Mouse (Mus musculus): ENCODE results near the gene Gm5089.

GRCm38 (mm10) chr14:122479461-122480109 is 28.7 kb upstream of the Gm5089 start:
- TF ChIP-seq CTCF (IDR thresholded peaks at IDR 0.05; ENCODE audit: low read depth) (no peak), EP300 (IDR thresholded peaks at IDR 0.05; ENCODE audit: low read depth) (no peak)
